Mouse (Mus musculus) liver, embryonic 16.5 days (tissue): ENCODE data around the gene Cela3b. TPM values are rescaled to one million over a fixed set of nuclear protein-coding genes. Genes with fewer than 3 reads are reported as not detected.

Source experiments
- ATAC-seq: fragments of 200-750 bp; cut with Nextera tagmentation; 2 replicates; pipeline ENCODE4 v1.8.0; 2017; ENCODE audit warnings: low read depth, mild to moderate bottlenecking, moderate number of reproducible peaks, moderate library complexity
- H3K27ac ChIP-seq: fragments of 300-500 bp; sonication (generic); 2 replicates; pipeline ENCODE4 v1.5.1; 2014; ENCODE audit warnings: mild to moderate bottlenecking, low read length
- H3K27me3 ChIP-seq: fragments of 300-500 bp; sonication (generic); 2 replicates; pipeline ENCODE4 v1.6.1; 2014; ENCODE audit warnings: low read depth, low read length, mixed read lengths; ENCODE audit not compliant: control insufficient read depth, insufficient read depth
- H3K36me3 ChIP-seq: fragments of 300-500 bp; sonication (generic); 2 replicates; pipeline ENCODE4 v1.6.1; 2014; ENCODE audit warnings: mild to moderate bottlenecking; ENCODE audit not compliant: control insufficient read depth, insufficient read depth
- H3K4me1 ChIP-seq: fragments of 300-500 bp; sonication (generic); 2 replicates; pipeline ENCODE4 v1.6.1; 2014; ENCODE audit warnings: low read depth, low read length, mixed read lengths; ENCODE audit not compliant: control insufficient read depth
- H3K4me2 ChIP-seq: fragments of 300-500 bp; sonication (generic); 2 replicates; pipeline ENCODE4 v1.6.1; 2014; ENCODE audit warnings: low read depth, low read length, mixed read lengths
- H3K4me3 ChIP-seq: fragments of 300-500 bp; sonication (generic); 2 replicates; pipeline ENCODE4 v1.5.1; 2014; ENCODE audit warnings: low read depth, mild to moderate bottlenecking, low read length
- H3K9ac ChIP-seq: fragments of 300-500 bp; sonication (generic); 2 replicates; pipeline ENCODE4 v1.6.1; 2014; ENCODE audit warnings: low read depth, low read length
- H3K9me3 ChIP-seq: fragments of 300-500 bp; sonication (generic); replicated peaks from 2 replicates; pipeline ENCODE4 v1.6.1; 2016; ENCODE audit warnings: low read length; ENCODE audit not compliant: control insufficient read depth
- WGBS: fragments of 180-500 bp; shearing (Covaris S2); extraction: QIAGEN DNeasy Blood & Tissue Kit; methylation state at CpG from one replicate; pipeline ENCODE4 v1.1.7; 2014; ENCODE audit not compliant: insufficient replicate concordance; 5-methylcytosine and 5-hydroxymethylcytosine counted together
- polyA plus RNA-seq: library from polyadenylated mRNA; unstranded; fragments of >200 nt; fragmentation: Nextera tagmentation; extraction: Ambion mirVana; gene quantifications from 2 replicates; pipeline ENCODE4 v1.2.1, GENCODE M21; 2015

The Cela3b gene
- polyA plus RNA-seq, 1 experiment from 2014 or later, result 6.1 TPM

DNA sequence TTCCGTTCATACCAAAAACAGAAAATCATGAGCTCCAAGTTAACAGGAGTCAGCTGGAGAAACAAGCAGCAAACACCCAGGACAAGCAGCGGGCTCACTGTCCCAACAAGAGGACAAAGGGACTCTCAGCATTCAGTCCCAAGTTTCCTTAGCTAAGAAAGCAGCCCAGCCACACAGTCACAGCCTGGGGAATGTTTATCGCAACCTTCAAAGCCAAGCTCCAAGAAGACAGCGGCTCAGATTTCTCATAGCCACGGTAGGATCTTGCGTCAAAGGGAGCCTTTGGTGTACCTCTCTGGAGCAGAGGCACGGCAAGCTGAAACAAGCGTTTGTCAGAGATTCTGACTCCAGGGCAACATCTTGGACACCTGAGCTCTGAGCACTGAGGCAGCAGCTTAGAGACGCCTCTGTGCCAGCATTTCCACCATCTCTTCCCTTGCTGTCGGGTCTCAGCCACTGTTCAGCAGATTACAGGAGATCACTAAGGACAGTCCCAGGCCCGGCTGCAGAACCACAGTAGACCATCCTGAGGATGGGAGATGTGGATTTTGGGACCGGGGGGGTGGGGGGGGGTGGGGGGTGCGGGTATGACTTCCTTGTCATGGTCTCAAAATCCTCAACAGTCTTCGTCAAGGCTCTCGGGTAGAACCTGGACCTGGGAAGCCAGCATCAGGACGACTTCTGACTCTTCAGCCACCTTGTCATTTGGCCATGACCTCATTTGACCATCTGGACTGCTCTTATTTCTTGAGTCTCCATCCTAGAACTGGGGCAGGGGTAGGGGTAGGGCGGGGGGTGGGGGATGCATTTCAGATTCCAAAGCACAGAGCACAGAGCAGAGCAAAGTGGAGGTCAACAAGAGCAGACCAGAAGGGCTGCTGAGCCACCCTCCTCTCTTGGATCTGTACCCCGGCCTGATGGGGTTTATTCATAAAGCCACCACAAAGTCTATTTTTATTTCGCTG is 54.7 kb downstream of the Cela3b start:
- H3K9ac ChIP-seq, result no peak overlapping the region
- H3K36me3 ChIP-seq, result no peaks in the 10 kb centered on the region
- ATAC-seq, result no peak
- no peaks in the 10 kb centered on the region for H3K27me3 ChIP-seq
- 58% methylated on average over 19 of the region's 19 CpGs for WGBS
- peaks cover 4% of the 10 kb centered on the region for H3K4me1 ChIP-seq
- no peak overlapping the region for H3K4me2 ChIP-seq
- H3K9me3 ChIP-seq, result no peaks in the 10 kb centered on the region
- H3K27ac ChIP-seq, result no peak overlapping the region
- no peak overlapping the region for H3K4me3 ChIP-seq

GRCm38 (mm10) chr4:137373711-137374110 is 56.6 kb downstream of the Cela3b start:
- ATAC-seq, result no peak
- no peaks in the 10 kb centered on the region for H3K36me3 ChIP-seq
- H3K4me2 ChIP-seq, result no peak overlapping the region
- no peak overlapping the region for H3K4me3 ChIP-seq
- peak overlapping the region; percentile 52 for H3K27ac ChIP-seq
- no peaks in the 10 kb centered on the region for H3K9me3 ChIP-seq
- peaks cover 4% of the 10 kb centered on the region for H3K4me1 ChIP-seq
- no peak overlapping the region for H3K9ac ChIP-seq
- 49% methylated on average over 6 of the region's 6 CpGs for WGBS
- no peaks in the 10 kb centered on the region for H3K27me3 ChIP-seq

GRCm38 (mm10) chr4:137371596-137372523 is 58.5 kb downstream of the Cela3b start:
- Histone ChIP-seq H3K9ac (no peak overlapping the region), H3K27me3 (no peaks in the 10 kb centered on the region), H3K9me3 (no peaks in the 10 kb centered on the region), H3K4me3 (peak overlapping the region; percentile 14; the same call in 1 of the 2 replicates), H3K4me1 (peaks cover 4% of the 10 kb centered on the region), H3K36me3 (no peaks in the 10 kb centered on the region), H3K27ac (no peak overlapping the region), H3K4me2 (peak overlapping the region; percentile 33; the same call in 1 of the 2 replicates)
- ATAC-seq, result peak; percentile 53; the same call in 1 of the 2 replicates
- 56% methylated on average over 16 of the region's 16 CpGs for WGBS

Other genes with a start within 250 kb of the Cela3b start
- 0.09 and 0.19 TPM in 2 replicates for gene Wnt4, start 153.1 kb downstream of the Cela3b start, polyA plus RNA-seq
- gene Cdc42, start 72.8 kb downstream of the Cela3b start, polyA plus RNA-seq, result 235 and 242 TPM in 2 replicates
- not detected in 2 replicates for gene Cela3a, start 20.7 kb downstream of the Cela3b start, polyA plus RNA-seq
- gene 1700013G24Rik, start 22.7 kb upstream of the Cela3b start, polyA plus RNA-seq, result not detected in 2 replicates
- gene Hspg2, start 38.2 kb upstream of the Cela3b start, polyA plus RNA-seq, result 4.3 and 5.2 TPM in 2 replicates
- gene Ldlrad2, start 144.0 kb upstream of the Cela3b start, polyA plus RNA-seq, result not detected in 2 replicates
- gene Usp48, start 163.2 kb upstream of the Cela3b start, polyA plus RNA-seq, result 26.3 and 27.1 TPM in 2 replicates
- 3.0 and 4.4 TPM in 2 replicates for gene Rap1gap, start 234.2 kb upstream of the Cela3b start, polyA plus RNA-seq